Mouse (Mus musculus) liver, embryonic 12.5 days (tissue): ENCODE data around the gene Lzic. TPM values are rescaled to one million over a fixed set of nuclear protein-coding genes. Genes with fewer than 3 reads are reported as not detected.
"Not testable (repeated sequence)": the region's sequence is repeated elsewhere in the genome, so short reads cannot be mapped to it uniquely, and the experiment has no call there.

Experiments
- ATAC-seq: fragments of 200-750 bp; cut with Nextera tagmentation; 2 replicates; pipeline ENCODE4 v1.8.0; 2017; ENCODE audit warnings: moderate number of reproducible peaks, mild to moderate bottlenecking, moderate library complexity
- H3K27ac ChIP-seq: fragments of 300-500 bp; sonication (generic); 2 replicates; pipeline ENCODE4 v1.5.1; 2016; ENCODE audit warnings: mild to moderate bottlenecking
- H3K27me3 ChIP-seq: fragments of 300-500 bp; sonication (generic); replicated peaks from 2 replicates; pipeline ENCODE4 v1.6.1; 2016; ENCODE audit warnings: mild to moderate bottlenecking, moderate library complexity
- H3K36me3 ChIP-seq: fragments of 300-500 bp; sonication (generic); 2 replicates; pipeline ENCODE4 v1.6.1; 2016; ENCODE audit warnings: mild to moderate bottlenecking, moderate library complexity
- H3K4me1 ChIP-seq: fragments of 300-500 bp; sonication (generic); 2 replicates; pipeline ENCODE4 v1.6.1; 2016
- H3K4me2 ChIP-seq: fragments of 300-500 bp; sonication (generic); 2 replicates; pipeline ENCODE4 v1.6.1; 2016; ENCODE audit warnings: mild to moderate bottlenecking, moderate library complexity
- H3K4me3 ChIP-seq: fragments of 300-500 bp; sonication (generic); 2 replicates; pipeline ENCODE4 v1.5.1; 2016; ENCODE audit warnings: mild to moderate bottlenecking, moderate library complexity
- H3K9ac ChIP-seq: fragments of 300-500 bp; sonication (generic); 2 replicates; pipeline ENCODE4 v1.6.1; 2016; ENCODE audit warnings: mild to moderate bottlenecking, moderate library complexity
- H3K9me3 ChIP-seq: fragments of 300-500 bp; sonication (generic); replicated peaks from 2 replicates; pipeline ENCODE4 v1.6.1; 2016; ENCODE audit warnings: mild to moderate bottlenecking, moderate library complexity
- whole genome bisulfite sequencing: fragments of 180-500 bp; shearing (Covaris S2); methylation state at CpG from one replicate; pipeline ENCODE4 v1.1.7; 2016; ENCODE audit not compliant: insufficient replicate concordance; 5-methylcytosine and 5-hydroxymethylcytosine counted together
- polyA plus RNA-seq: library from polyadenylated mRNA; unstranded; fragments of >200 nt; fragmentation: Nextera tagmentation; extraction: Ambion mirVana; gene quantifications from 2 replicates; pipeline ENCODE4 v1.2.1, GENCODE M21; 2016

Lzic gene
- polyA plus RNA-seq, 1 experiment from 2014 or later = 23.8 TPM

GRCm38 (mm10) chr4:149457831-149458430 lies 27.1 kb upstream of the Lzic start:
- no peak for ATAC-seq
- H3K4me1 ChIP-seq = no peaks in the 10 kb centered on the region
- no peak overlapping the region for H3K4me3 ChIP-seq
- no peak overlapping the region for H3K9ac ChIP-seq
- H3K27ac ChIP-seq = no peak overlapping the region
- no peaks in the 10 kb centered on the region for H3K36me3 ChIP-seq
- 59% methylated on average over 6 of the region's 6 CpGs for WGBS
- no peak overlapping the region for H3K4me2 ChIP-seq
- no peaks in the 10 kb centered on the region for H3K9me3 ChIP-seq
- H3K27me3 ChIP-seq = peaks cover 4% of the 10 kb centered on the region; the same call in 1 of the 2 replicates

- WGBS = 53% methylated on average over 5 of the region's 5 CpGs
- Histone ChIP-seq H3K4me2 (no peak overlapping the region), H3K9me3 (no peaks in the 10 kb centered on the region), H3K27me3 (peaks cover 4% of the 10 kb centered on the region; the same call in 1 of the 2 replicates), H3K4me1 (no peaks in the 10 kb centered on the region), H3K9ac (no peak overlapping the region), H3K27ac (no peak overlapping the region), H3K36me3 (no peaks in the 10 kb centered on the region), H3K4me3 (no peak overlapping the region)
- ATAC-seq = no peak
These were observed 26.5 kb upstream of the Lzic start for GRCm38 (mm10) chr4:149458526-149458925.

- Histone ChIP-seq H3K36me3 (no peaks in the 10 kb centered on the region), H3K4me3 (no peak overlapping the region), H3K27ac (no peak overlapping the region), H3K4me1 (no peaks in the 10 kb centered on the region), H3K9ac (no peak overlapping the region), H3K9me3 (no peaks in the 10 kb centered on the region), H3K27me3 (peaks cover 4% of the 10 kb centered on the region; the same call in 1 of the 2 replicates), H3K4me2 (no peak overlapping the region)
- no peak for ATAC-seq
- 54% methylated on average over 1 of the region's 1 CpGs for WGBS
These were observed 25.6 kb upstream of the Lzic start for GRCm38 (mm10) chr4:149459425-149459824.

GRCm38 (mm10) chr4:149460475-149460874 lies 24.6 kb upstream of the Lzic start:
- H3K4me2 ChIP-seq, H3K9ac ChIP-seq, H3K4me1 ChIP-seq, H3K4me3 ChIP-seq, ATAC-seq, H3K27ac ChIP-seq, H3K36me3 ChIP-seq, H3K27me3 ChIP-seq, H3K9me3 ChIP-seq: not testable (repeated sequence)
- WGBS = 69% methylated on average over 2 of the region's 2 CpGs

GRCm38 (mm10) chr4:149461579-149462304 lies 23.3 kb upstream of the Lzic start:
- Histone ChIP-seq H3K36me3 (no peaks in the 10 kb centered on the region), H3K4me1 (no peaks in the 10 kb centered on the region), H3K4me2 (no peak overlapping the region), H3K27me3 (peaks cover 4% of the 10 kb centered on the region; the same call in 1 of the 2 replicates), H3K4me3 (no peak overlapping the region), H3K27ac (no peak overlapping the region), H3K9me3 (no peaks in the 10 kb centered on the region), H3K9ac (no peak overlapping the region)
- ATAC-seq = no peak
- 56% methylated on average over 7 of the region's 7 CpGs for WGBS

- H3K4me1 ChIP-seq = no peaks in the 10 kb centered on the region
- no peak overlapping the region for H3K4me3 ChIP-seq
- H3K27me3 ChIP-seq = peaks cover 4% of the 10 kb centered on the region; the same call in 1 of the 2 replicates
- H3K9me3 ChIP-seq = no peaks in the 10 kb centered on the region
- no peak overlapping the region for H3K9ac ChIP-seq
- H3K36me3 ChIP-seq = 0 out of 2 replicates have a peak, but pooled peaks cover under 1% of the 10 kb centered on the region
- H3K4me2 ChIP-seq = no peak overlapping the region
- no peak overlapping the region for H3K27ac ChIP-seq
- 50% methylated on average over 6 of the region's 6 CpGs for WGBS
- no peak for ATAC-seq
These were observed 22.6 kb upstream of the Lzic start for GRCm38 (mm10) chr4:149462305-149462971.

GRCm38 (mm10) chr4:149463435-149463950 lies 21.5 kb upstream of the Lzic start:
- Histone ChIP-seq H3K4me3 (no peak overlapping the region), H3K4me2 (no peak overlapping the region), H3K9ac (no peak overlapping the region), H3K27ac (no peak overlapping the region), H3K27me3 (no peaks in the 10 kb centered on the region; the same call in 1 of the 2 replicates), H3K9me3 (no peaks in the 10 kb centered on the region), H3K4me1 (no peaks in the 10 kb centered on the region), H3K36me3 (peaks cover 7% of the 10 kb centered on the region)
- WGBS = 50% methylated on average over 6 of the region's 6 CpGs
- ATAC-seq = no peak

- no peak overlapping the region for H3K9ac ChIP-seq
- H3K27ac ChIP-seq = no peak overlapping the region
- H3K36me3 ChIP-seq = peaks cover 32% of the 10 kb centered on the region
- no peaks in the 10 kb centered on the region for H3K4me1 ChIP-seq
- H3K27me3 ChIP-seq = no peaks in the 10 kb centered on the region
- whole genome bisulfite sequencing = 71% methylated on average over 3 of the region's 3 CpGs
- H3K9me3 ChIP-seq = no peaks in the 10 kb centered on the region
- no peak overlapping the region for H3K4me3 ChIP-seq
- H3K4me2 ChIP-seq = no peak overlapping the region
- no peak for ATAC-seq
These were observed 15.5 kb upstream of the Lzic start for GRCm38 (mm10) chr4:149469557-149469956.

GRCm38 (mm10) chr4:149475096-149475495 lies 9.9 kb upstream of the Lzic start:
- Histone ChIP-seq H3K36me3 (peaks cover 13% of the 10 kb centered on the region), H3K27me3 (no peaks in the 10 kb centered on the region), H3K4me3 (no peak overlapping the region), H3K4me1 (no peaks in the 10 kb centered on the region), H3K9ac (no peak overlapping the region), H3K4me2 (no peak overlapping the region), H3K9me3 (no peaks in the 10 kb centered on the region), H3K27ac (no peak overlapping the region)
- WGBS = 72% methylated on average over 7 of the region's 7 CpGs
- ATAC-seq = no peak

GRCm38 (mm10) chr4:149477078-149477477 lies 8.0 kb upstream of the Lzic start, which contains the start of gene Tmem274:
Gene Tmem274 (plus strand): TSS chr4:149477378.
- H3K9me3 ChIP-seq = no peaks in the 10 kb centered on the region
- 76% methylated on average over 11 of the region's 11 CpGs for WGBS
- no peak within 1 kb of the TSS for H3K4me3 ChIP-seq
- no peak within 1 kb of the TSS for H3K9ac ChIP-seq
- no peak within 1 kb of the TSS for H3K27ac ChIP-seq
- no peak for ATAC-seq
- peaks cover 13% of the 10 kb centered on the region for H3K36me3 ChIP-seq
- no peak within 1 kb of the TSS for H3K4me2 ChIP-seq
- no peaks in the 10 kb centered on the region for H3K4me1 ChIP-seq
- no peaks in the 10 kb centered on the region for H3K27me3 ChIP-seq

GRCm38 (mm10) chr4:149484566-149484965 lies 463 bp upstream of the Lzic start:
- peak overlapping the region; percentile 82 for H3K9ac ChIP-seq
- peak overlapping the region; percentile 93 for H3K4me3 ChIP-seq
- peak overlapping the region; percentile 79 for H3K4me2 ChIP-seq
- peaks cover 30% of the 10 kb centered on the region for H3K36me3 ChIP-seq
- H3K9me3 ChIP-seq = no peaks in the 10 kb centered on the region
- H3K27ac ChIP-seq = peak overlapping the region; percentile 77; the same call in 1 of the 2 replicates
- peaks cover 24% of the 10 kb centered on the region for H3K4me1 ChIP-seq
- no peaks in the 10 kb centered on the region for H3K27me3 ChIP-seq
- no peak for ATAC-seq
- WGBS = 43% methylated on average over 3 of the region's 3 CpGs

GRCm38 (mm10) chr4:149485825-149486206 lies 787 bp downstream of the Lzic start:
- H3K9me3 ChIP-seq = no peaks in the 10 kb centered on the region
- peak overlapping the region; percentile 93 for H3K4me3 ChIP-seq
- peak overlapping the region; percentile 82 for H3K9ac ChIP-seq
- H3K36me3 ChIP-seq = peaks cover 41% of the 10 kb centered on the region
- H3K27me3 ChIP-seq = no peaks in the 10 kb centered on the region
- under 1% methylated on average over 10 of the region's 10 CpGs for WGBS
- peak overlapping the region; percentile 77 for H3K27ac ChIP-seq
- peaks cover 24% of the 10 kb centered on the region for H3K4me1 ChIP-seq
- peak; percentile 16; the same call in 1 of the 2 replicates for ATAC-seq
- peak overlapping the region; percentile 79 for H3K4me2 ChIP-seq
